Mouse (Mus musculus) limb, embryonic 14.5 days (tissue): ENCODE data around the gene Ank2. TPM values are rescaled to one million over a fixed set of nuclear protein-coding genes. Genes with fewer than 3 reads are reported as not detected.

Experiments
- ATAC-seq: fragments of 200-750 bp; cut with Nextera tagmentation; 2 replicates; pipeline ENCODE4 v1.8.0; 2017; ENCODE audit warnings: low read depth, moderate number of reproducible peaks, moderate TSS enrichment; ENCODE audit not compliant: low FRiP score
- DNase-seq: peaks from one replicate; pipeline ENCODE4 v3.0.0-alpha.2; 2015; ENCODE audit warnings: low spot score
- H3K27ac ChIP-seq: fragments of 300-500 bp; sonication (generic); replicated peaks from 2 replicates; pipeline ENCODE4 v1.5.1; 2014; ENCODE audit warnings: low read depth, mild to moderate bottlenecking, low read length, moderate library complexity, mixed read lengths
- H3K27me3 ChIP-seq: fragments of 300-500 bp; sonication (generic); 2 replicates; pipeline ENCODE4 v1.6.1; 2014; ENCODE audit warnings: low read length, mixed read lengths; ENCODE audit not compliant: control insufficient read depth, insufficient read depth
- H3K36me3 ChIP-seq: fragments of 300-500 bp; sonication (generic); 2 replicates; pipeline ENCODE4 v1.6.1; 2014; ENCODE audit warnings: mild to moderate bottlenecking, low read length, moderate library complexity, mixed read lengths; ENCODE audit not compliant: control insufficient read depth, insufficient read depth
- H3K4me1 ChIP-seq: fragments of 300-500 bp; sonication (generic); 2 replicates; pipeline ENCODE4 v1.6.1; 2014; ENCODE audit warnings: antibody characterized with exemption, low read length, mixed read lengths; ENCODE audit not compliant: control insufficient read depth, insufficient read depth
- H3K4me2 ChIP-seq: fragments of 300-500 bp; sonication (generic); replicated peaks from 2 replicates; pipeline ENCODE4 v1.6.1; 2014; ENCODE audit warnings: low read depth, mild to moderate bottlenecking, low read length, moderate library complexity; ENCODE audit not compliant: severe bottlenecking
- H3K4me3 ChIP-seq: fragments of 300-500 bp; sonication (generic); replicated peaks from 2 replicates; pipeline ENCODE4 v1.5.1; 2014; ENCODE audit warnings: low read length
- H3K9ac ChIP-seq: fragments of 300-500 bp; sonication (generic); 2 replicates; pipeline ENCODE4 v1.6.1; 2014; ENCODE audit warnings: mild to moderate bottlenecking, low read depth, low read length, moderate library complexity; ENCODE audit not compliant: severe bottlenecking
- H3K9me3 ChIP-seq: fragments of 300-500 bp; sonication (generic); 2 replicates; pipeline ENCODE4 v1.6.1; 2016; ENCODE audit warnings: low read length; ENCODE audit not compliant: control insufficient read depth
- POLR2A ChIP-seq: fragments of 200-500 bp; IDR thresholded peaks from 2 replicates; pipeline ENCODE4 v1.8.0; 2012; ENCODE audit warnings: inconsistent platforms, mild to moderate bottlenecking, moderate library complexity, borderline replicate concordance; ENCODE audit not compliant: insufficient read depth, insufficient read length; ENCODE audit errors: extremely low read depth
- WGBS: fragments of 180-500 bp; shearing (Covaris S2); extraction: QIAGEN DNeasy Blood & Tissue Kit; methylation state at CpG from one replicate; pipeline ENCODE4 v1.1.7; 2014; 5-methylcytosine and 5-hydroxymethylcytosine counted together
- polyA plus RNA-seq, 2 experiments: library from polyadenylated mRNA; depleted of rRNA in 1 of 2; stranded (reverse) in 1 of 2; unstranded in 1 of 2; fragments of >200 nt; fragmentation: Nextera tagmentation in 1 of 2; extraction: Ambion mirVana in 1 of 2; gene quantifications; 2 replicates each; pipeline versions ENCODE4 v1.2.1 to v1.2.3; 2012 to 2014

Gene Ank2
- polyA plus RNA-seq, 2 experiments = 33.0 to 41.6 TPM

DNA sequence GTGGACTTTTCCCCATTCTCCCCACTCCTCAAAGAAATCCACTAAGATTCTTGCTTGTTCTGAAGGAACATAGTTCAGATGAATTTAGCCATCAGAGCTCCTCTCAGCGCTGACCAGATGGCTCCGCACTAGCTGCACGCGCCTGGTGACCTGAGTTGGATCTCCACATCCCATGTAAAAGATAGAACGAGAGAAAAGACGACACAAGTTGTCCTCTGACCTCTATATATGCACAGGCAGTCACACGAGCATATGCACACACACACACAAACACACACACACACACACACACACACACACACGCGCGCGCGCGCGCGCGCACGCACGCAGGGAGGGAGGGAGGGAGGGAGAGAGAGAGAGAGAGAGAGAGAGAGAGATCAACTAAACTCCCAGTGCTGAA is 241.2 kb downstream of the Ank2 start:
- no peaks in the 10 kb centered on the region for H3K36me3 ChIP-seq
- peak overlapping the region; percentile 73 for H3K27ac ChIP-seq
- peak; percentile 53 for ATAC-seq
- 0 out of 2 replicates have a peak, but pooled peaks have one; percentile 21 for TF ChIP-seq POLR2A
- H3K4me3 ChIP-seq = peak overlapping the region; percentile 44
- peaks cover 2% of the 10 kb centered on the region; the same call in 1 of the 2 replicates for H3K4me1 ChIP-seq
- no peaks in the 10 kb centered on the region for H3K27me3 ChIP-seq
- no peak for DNase-seq
- H3K9me3 ChIP-seq = no peaks in the 10 kb centered on the region
- H3K9ac ChIP-seq = peak overlapping the region; percentile 58
- WGBS = 2% methylated on average over 18 of the region's 18 CpGs
- H3K4me2 ChIP-seq = peak overlapping the region; percentile 75

DNA sequence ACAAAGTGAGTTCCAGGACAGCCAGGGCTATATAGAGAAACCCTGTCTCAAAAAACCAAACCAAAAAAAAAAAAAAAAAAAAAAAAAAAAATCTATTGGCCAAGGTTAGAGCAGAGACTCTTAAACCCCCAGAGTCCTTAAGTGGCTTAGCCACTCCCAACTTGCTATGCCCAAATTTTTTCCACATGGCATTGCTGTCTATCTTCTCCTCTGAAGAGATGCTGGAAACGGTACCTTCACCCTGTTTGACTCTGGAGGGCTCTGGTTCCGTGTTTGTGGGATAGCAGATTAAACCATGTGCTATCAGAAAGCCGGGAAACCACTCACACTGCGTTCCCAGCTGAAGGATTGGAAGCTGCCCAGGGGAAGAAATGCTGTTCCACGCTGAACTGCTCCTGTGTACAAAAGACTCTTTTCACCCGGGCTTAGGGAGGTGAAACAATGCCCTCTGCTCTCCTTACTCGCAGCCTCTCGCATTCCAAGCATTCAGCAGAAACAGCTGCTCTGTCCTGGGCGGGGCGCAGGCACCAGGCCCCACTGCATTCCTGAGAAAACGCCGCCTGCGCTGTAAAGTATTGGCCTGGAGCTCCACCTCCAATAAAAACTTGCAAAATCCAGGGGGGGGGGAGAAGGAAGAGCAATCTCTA is 241.7 kb downstream of the Ank2 start:
- peak overlapping the region; percentile 75 for H3K4me2 ChIP-seq
- H3K27ac ChIP-seq = peak overlapping the region; percentile 73
- peaks cover 2% of the 10 kb centered on the region; the same call in 1 of the 2 replicates for H3K4me1 ChIP-seq
- H3K4me3 ChIP-seq = peak overlapping the region; percentile 44
- 1% methylated on average over 13 of the region's 13 CpGs for WGBS
- H3K9ac ChIP-seq = peak overlapping the region; percentile 58
- DNase-seq (peak; percentile 91), ATAC-seq (peak; percentile 98)
- H3K9me3 ChIP-seq = no peaks in the 10 kb centered on the region
- H3K27me3 ChIP-seq = no peaks in the 10 kb centered on the region
- TF ChIP-seq POLR2A = no peak
- no peaks in the 10 kb centered on the region for H3K36me3 ChIP-seq

DNA sequence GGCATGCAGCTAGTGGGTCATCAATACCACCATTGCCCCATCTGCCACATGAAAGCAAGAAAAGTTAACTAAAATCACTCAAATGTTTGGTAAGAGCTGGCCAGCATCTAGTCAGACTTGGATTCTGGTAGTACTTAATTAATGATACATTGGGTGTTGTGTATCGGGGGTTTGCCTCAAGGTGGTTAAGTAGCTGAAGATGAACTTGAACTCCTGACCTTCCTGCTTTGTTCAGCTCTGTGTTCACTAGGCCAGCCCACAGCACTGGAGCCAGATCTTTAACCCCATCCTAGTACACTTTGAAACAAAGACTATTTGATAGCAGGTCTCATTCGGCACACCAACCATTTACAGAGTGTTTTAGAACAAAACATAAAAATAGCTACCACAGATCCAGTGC is 242.5 kb downstream of the Ank2 start:
- no peak overlapping the region for H3K27ac ChIP-seq
- H3K9ac ChIP-seq = no peak overlapping the region
- TF ChIP-seq POLR2A = no peak
- WGBS = 71% methylated on average over 2 of the region's 2 CpGs
- no peaks in the 10 kb centered on the region for H3K27me3 ChIP-seq
- H3K36me3 ChIP-seq = no peaks in the 10 kb centered on the region
- peaks cover 2% of the 10 kb centered on the region; the same call in 1 of the 2 replicates for H3K4me1 ChIP-seq
- no peaks in the 10 kb centered on the region for H3K9me3 ChIP-seq
- H3K4me2 ChIP-seq = no peak overlapping the region
- DNase-seq (no peak), ATAC-seq (no peak)
- no peak overlapping the region for H3K4me3 ChIP-seq

DNA sequence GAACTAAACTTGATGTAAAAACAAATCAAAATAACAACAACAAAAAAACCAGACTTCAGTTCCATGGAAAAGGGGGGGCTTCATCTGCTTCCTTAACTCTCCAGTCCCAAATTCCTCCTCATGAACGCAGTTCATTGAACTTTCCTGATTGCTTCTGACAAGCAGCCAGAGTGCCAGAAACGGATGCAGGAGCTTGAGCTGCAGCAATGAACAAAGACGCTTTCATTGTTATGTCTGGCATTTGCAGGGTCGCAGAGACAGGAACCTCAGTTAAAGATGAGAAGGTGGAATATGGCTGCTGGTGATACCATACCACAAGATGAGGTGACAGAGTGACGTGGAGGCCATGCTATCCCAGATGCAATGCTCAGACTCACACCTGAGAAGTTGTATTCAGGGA is 248.2 kb downstream of the Ank2 start:
- Histone ChIP-seq H3K36me3 (no peaks in the 10 kb centered on the region), H3K27ac (no peak overlapping the region), H3K27me3 (no peaks in the 10 kb centered on the region), H3K9ac (no peak overlapping the region), H3K4me1 (no peaks in the 10 kb centered on the region), H3K4me3 (no peak overlapping the region), H3K4me2 (no peak overlapping the region), H3K9me3 (no peaks in the 10 kb centered on the region)
- WGBS = 63% methylated on average over 5 of the region's 5 CpGs
- ATAC-seq (no peak), DNase-seq (no peak)
- TF ChIP-seq POLR2A = no peak

DNA sequence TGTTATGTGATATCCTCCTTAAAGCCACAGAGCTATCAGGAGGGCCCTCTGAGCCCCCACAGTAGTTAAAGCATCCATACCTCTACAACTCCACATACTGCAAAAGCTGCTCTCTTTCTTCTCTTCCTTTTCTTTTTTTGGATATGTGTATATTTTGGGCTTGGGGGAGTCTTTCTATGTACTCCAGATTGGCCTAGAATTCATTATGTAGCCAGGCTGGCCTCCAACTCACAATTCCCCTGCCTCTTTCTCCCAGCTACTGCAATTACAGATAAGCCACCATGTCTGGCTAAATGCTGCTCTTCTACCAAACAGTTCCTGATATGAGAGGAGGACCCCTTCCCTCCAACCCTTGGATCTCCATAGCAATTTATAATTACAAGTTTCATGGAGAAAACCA is 250.5 kb downstream of the Ank2 start:
- no peak overlapping the region for H3K27ac ChIP-seq
- no peaks in the 10 kb centered on the region for H3K27me3 ChIP-seq
- H3K36me3 ChIP-seq = no peaks in the 10 kb centered on the region
- H3K4me2 ChIP-seq = no peak overlapping the region
- no peak overlapping the region for H3K9ac ChIP-seq
- DNase-seq = no peak
- no peak overlapping the region for H3K4me3 ChIP-seq
- H3K4me1 ChIP-seq = no peaks in the 10 kb centered on the region
- no peaks in the 10 kb centered on the region for H3K9me3 ChIP-seq
- no peak for ATAC-seq
- no peak for TF ChIP-seq POLR2A
